Mouse (Mus musculus) brain, embryonic 14.5 days (tissue): ENCODE results near the gene Mpped2. TPM values are rescaled to one million over a fixed set of nuclear protein-coding genes. Genes with fewer than 3 reads are reported as not detected.
A peak's percentile ranks its signal among the peaks of the same experiment; 100 is the strongest.

Experiments
- DNase-seq: peaks from one replicate; pipeline ENCODE4 v3.0.0-alpha.2; 2011; ENCODE audit warnings: low read depth
- CTCF ChIP-seq: fragments of 200-500 bp; IDR thresholded peaks from 2 replicates; pipeline ENCODE4 v1.5.1; 2012; ENCODE audit warnings: inconsistent platforms, mild to moderate bottlenecking, moderate library complexity, borderline replicate concordance; ENCODE audit not compliant: insufficient read depth, insufficient read length; ENCODE audit errors: extremely low read depth
- POLR2A ChIP-seq: fragments of 200-500 bp; IDR thresholded peaks from 2 replicates; pipeline ENCODE4 v1.6.1; 2012; ENCODE audit warnings: mild to moderate bottlenecking, inconsistent platforms, borderline replicate concordance; ENCODE audit not compliant: poor library complexity, insufficient read depth, insufficient read length, severe bottlenecking; ENCODE audit errors: extremely low read depth
- polyA plus RNA-seq: library from polyadenylated mRNA; depleted of rRNA; stranded (reverse); fragments of >200 nt; gene quantifications from 2 replicates; pipeline ENCODE4 v1.2.3, GENCODE M21; 2012

Mpped2 gene
- polyA plus RNA-seq, 1 experiment, result 67.3 TPM

DNA sequence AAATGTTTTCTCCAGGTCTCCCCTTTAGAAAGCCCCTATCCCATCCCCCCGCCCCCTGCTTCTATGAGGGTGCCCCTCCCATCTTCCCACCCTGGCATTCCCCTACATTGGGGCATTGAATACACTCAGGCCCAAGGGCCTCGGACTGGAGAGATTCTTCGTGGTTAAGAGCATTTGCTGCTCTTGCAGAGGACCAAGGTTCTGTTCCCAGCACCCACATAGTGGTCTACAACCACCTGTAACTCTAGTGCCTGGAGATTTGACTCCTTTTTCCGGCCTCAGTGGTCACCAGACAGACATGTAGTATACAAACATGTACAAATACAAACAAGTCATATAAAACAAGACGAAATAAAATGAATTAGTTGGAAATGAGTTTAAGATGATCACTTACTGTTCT, 45.9 kb downstream of the Mpped2 start:
- TF ChIP-seq CTCF, result no peak
- TF ChIP-seq POLR2A, result no peak
- no peak for DNase-seq

DNA sequence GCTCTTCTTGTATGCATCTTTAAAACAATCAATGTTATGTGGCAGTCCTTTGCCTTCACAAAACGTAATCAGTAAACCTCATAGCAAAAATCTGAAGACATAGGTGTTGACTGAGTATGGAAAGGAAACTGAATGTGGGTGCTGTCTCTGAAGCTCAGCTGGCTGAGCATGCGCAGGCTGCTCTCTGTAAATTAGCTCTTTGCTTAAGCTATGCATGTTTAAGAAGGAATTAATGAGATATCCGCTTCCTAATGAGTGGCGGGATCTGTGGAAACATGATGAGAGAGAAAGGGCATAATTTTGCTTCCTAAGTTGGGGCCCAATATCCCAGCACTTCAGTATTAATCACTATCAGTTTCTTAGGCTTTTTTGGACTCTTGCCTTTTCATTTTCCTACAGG, 51.0 kb downstream of the Mpped2 start:
- TF ChIP-seq POLR2A (no peak), CTCF (no peak)
- peak; percentile 79 for DNase-seq

DNA sequence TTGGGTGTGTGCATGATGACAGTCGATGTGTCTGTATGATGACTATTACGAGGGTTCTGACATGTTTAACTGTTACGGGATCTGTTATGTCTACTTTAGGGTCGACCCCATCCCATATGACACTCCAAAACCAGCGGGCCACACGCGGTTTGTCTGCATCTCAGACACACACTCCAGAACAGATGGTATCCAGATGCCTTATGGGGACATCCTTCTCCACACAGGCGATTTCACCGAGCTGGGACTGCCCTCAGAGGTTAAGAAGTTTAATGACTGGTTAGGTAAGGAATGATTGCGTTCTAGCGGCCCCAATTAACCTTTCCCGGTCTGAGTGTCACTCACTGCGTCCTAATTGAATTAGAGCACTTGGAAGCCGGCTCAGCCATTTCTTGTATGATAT, 51.5 kb downstream of the Mpped2 start:
- DNase-seq, result peak; percentile 37
- TF ChIP-seq POLR2A, result no peak
- no peak for TF ChIP-seq CTCF

DNA sequence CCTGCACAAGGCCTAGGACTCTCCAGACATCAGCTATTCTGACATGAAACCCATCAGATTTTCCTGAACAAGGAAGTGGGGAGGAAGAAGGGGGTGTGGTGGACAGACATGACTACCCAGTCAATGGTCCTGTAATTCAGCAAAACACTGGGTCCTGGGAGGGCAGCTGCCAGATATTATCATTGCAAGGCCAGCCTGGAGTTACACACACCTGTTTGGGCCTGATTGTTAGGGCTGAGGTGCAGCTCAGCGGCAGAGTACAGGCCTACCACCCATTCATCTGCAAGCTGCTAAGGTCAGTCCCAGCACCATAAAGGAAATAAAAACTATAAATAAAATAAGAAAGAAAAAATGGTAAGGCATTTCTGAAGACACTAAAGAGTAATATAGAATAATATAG, 52.3 kb downstream of the Mpped2 start:
- TF ChIP-seq POLR2A (no peak), CTCF (no peak)
- DNase-seq, result no peak

DNA sequence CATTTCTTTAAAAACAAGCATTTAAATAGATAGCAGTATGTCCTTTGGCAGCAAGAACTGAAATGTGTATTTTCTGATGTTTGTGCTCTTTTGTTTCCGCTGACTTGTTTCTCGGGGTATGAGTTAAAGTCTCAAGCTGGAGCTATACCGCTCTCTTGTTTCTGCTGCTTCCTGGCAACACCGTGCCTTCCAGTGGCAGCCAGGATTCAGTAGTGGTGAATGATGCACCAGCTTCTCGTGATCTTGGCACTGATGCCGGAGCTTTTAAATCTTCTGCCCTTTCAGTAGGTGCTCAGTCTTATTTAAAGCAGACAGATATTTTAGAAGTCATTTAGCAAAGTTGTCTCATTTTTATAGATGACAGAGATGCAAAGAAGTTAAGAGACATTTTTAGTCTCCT, 53.1 kb downstream of the Mpped2 start:
- peak; percentile 56 for DNase-seq
- TF ChIP-seq POLR2A (no peak), CTCF (no peak)

DNA sequence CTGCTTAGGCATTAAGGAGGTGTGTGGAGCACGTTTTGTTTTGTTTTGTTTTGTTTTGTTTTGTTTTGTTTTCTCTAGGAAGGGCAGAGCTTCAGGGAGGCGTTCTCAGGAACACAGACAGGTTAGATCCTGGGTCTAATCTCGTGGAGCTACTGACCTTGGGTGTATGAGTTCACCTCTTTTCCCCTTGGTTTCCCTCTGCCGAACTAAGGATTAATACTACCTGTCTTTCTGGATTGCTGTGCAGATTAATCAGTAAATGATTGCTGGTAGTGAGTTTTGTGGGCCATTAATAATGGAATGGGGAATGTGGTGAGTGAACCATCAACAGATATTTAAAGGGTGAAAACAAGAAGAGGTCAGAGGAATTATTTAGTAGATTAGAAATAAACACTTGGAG, 53.8 kb downstream of the Mpped2 start:
- no peak for TF ChIP-seq CTCF
- DNase-seq, result no peak

DNA sequence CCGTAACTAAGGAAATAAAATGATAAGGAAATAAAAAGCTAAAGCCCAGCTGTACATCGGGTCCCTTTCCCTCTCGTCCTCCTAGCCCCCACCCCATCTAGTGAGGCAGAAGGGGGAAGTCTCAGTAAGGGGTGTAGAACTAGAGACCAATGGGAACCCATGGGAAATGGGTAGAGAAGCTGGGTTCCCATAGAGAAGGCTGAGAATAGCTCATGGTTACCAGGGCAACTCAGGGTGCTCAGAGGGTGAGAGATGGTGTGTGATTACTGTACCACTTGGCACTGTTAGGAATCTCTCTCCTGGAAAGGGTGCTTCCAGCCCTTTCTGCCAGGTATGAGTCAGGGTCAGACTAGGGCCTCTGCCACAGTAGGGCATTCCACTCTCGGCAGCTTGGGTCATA, 54.3 kb downstream of the Mpped2 start:
- no peak for TF ChIP-seq CTCF
- no peak for TF ChIP-seq POLR2A
- DNase-seq, result no peak

DNA sequence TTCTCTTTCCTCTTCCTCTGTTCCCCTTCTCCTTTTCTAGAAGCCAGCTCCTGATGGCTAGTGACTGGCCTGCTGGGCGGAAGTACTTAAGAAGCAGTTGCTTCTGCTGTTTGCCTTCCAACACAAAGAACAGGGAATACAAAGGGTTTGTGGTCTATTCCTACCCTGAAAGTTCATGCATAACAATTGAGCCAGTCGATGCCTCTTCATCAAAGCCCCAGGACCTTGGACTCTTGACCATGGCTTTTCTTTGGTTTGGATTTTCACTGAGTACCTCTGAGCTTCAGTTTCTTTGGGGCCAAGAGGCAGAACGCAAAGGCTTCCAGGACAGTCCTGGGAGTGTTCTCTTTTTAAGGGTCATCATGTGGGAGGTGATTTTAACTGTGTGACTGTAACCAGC, 57.8 kb downstream of the Mpped2 start:
- TF ChIP-seq CTCF, result no peak
- no peak for TF ChIP-seq POLR2A
- DNase-seq, result no peak

DNA sequence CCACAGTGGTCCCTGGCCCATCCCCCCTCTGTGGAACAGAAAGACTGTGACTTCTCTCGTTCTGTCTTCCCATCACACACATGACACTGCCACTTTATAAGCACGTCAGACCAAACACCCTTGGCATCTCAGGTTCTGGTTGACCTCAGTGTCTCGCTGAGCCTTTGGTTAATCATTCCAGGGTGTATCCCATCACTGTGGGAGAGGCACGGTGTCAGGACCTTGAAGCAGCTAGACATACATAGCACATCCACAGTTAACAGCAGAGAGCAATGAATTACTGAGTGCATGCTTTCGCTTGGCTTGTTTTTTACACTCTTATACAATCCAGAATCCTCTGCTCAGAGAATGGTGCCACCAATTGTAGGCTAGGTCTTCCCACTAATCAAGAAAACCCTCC, 60.6 kb downstream of the Mpped2 start:
- TF ChIP-seq CTCF (no peak), POLR2A (no peak)
- DNase-seq, result no peak

DNA sequence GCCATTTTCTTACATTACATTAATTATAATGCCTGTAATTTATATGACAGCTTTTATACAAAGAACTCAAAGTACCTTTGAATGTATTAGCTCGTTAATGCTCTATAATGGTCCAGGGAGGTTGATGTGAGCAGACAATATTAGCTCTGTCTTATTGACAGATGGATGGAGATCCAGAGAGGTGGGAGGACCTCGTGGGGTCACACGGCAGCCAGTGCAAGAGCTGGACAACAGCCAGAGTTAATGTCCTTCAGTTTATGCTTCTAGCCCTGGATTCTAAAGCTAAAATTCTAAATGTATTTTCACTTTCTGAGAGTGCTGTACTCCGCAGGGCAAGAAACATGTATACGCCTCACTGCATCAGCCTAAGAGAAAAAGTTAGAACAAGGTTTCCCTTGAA, 61.6 kb downstream of the Mpped2 start:
- no peak for DNase-seq
- TF ChIP-seq CTCF, result no peak
- TF ChIP-seq POLR2A, result no peak

DNA sequence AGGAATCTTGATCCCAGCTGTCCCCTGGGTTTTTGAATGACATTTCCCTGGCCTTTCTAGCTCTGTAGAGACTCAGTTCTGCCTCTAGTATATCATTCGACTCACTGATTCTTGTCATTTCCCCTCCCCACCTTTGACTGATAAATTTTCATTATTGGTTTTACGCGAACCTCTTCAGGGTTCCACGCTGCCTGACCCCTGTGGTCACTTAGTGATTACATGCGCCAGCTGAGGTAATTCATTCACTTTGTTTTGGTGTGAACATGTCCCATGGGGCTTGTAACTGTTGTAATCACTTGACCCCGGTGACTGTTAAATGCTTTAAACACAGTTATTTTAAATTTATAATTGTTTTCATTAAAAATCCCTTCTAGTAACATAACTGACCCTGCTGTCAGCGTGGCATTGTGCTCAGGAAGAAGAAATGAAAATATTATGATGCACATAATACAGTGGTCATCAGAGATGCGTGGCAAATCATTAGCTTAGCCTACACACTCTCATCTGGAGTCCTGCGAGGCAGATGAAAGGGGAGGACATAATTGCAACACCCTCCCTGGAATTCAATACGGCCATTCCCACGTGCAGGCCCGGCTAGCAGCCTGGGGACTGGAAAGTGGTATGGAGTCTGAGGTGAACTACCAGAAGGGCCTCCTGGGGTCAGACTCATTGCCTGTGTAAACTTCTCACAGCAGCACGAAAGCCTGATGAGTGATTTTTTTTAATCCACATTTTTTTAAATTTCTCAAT, 63.5 kb downstream of the Mpped2 start:
- TF ChIP-seq CTCF, result no peak
- TF ChIP-seq POLR2A, result no peak
- DNase-seq, result no peak

DNA sequence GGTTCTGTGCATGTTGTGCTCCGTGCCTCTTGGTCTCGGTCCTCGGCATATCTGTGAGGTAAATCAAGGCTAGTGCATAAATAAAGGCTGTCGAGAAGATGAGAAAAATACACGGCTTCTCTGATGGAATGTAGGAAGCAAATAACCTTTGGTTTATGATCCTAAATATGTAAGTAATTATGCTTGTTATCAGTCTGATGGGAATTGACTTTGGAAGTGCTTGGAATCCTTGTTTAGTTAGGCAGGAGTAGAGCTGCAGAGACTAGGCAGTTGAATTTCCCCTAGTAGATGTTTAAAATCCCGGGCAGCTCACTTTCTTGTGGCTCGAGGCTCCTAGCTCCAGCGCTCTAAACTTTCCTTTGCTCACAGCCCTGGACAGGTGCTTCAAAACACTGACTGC, 69.9 kb downstream of the Mpped2 start:
- TF ChIP-seq POLR2A, result no peak
- no peak for TF ChIP-seq CTCF

More for the DNA sequence above, 69.9 kb downstream of the Mpped2 start:
- DNase-seq, result no peak
